In the genomic region with DNA sequence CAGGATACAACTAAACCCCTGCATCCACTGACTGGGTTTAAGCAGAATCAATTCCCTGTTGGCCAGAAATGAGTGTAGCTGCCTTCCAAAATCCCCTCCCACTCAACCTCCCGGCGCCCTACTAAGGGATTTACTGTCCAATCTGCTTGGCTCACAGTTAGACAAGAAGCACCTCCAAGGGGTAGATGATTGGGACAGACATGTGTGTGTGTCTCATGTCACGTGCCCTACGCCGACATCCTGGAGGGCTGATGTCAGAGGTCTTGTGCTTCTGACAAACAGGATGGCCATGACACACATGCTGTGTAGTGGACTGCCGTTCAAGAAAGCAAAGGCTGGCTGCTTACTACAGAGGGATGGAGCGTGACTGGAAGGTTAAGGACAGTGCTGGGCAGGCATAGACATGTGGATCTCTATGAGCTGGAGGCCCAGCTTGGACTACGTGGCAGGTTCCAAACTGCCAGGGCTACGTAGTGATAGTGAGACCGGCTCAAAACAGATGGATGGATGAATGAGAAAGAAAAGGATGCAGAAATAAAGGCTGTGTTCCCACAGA, we compare ENCODE assay signal across 15 mouse cellular contexts.
"Had no signal": no experiment of that assay in that cellular context is flagged by ENCODE, and none has a peak within 500 bp of the region (broad histone marks: within the 10 kb centered on the region; RNA-seq: fewer than 3 reads in every experiment).

No protein-coding gene starts in this region.

- H3K4me3 ChIP-seq: left cerebral cortex, adult 2 months; limb, embryonic 12.5 days; liver, embryonic 13.5 days; midbrain, embryonic 10.5 days; midbrain, embryonic 15.5 days; neural tube, embryonic 12.5 days had no signal

- H3K9ac ChIP-seq: limb, embryonic 12.5 days; liver, embryonic 13.5 days; liver, postnatal 0 days; midbrain, embryonic 15.5 days; neural tube, embryonic 12.5 days had no signal

- H3K4me1 ChIP-seq: limb, embryonic 12.5 days; liver, embryonic 13.5 days; midbrain, embryonic 15.5 days; neural tube, embryonic 12.5 days had no signal

- H3K27ac ChIP-seq: left cerebral cortex, adult 2 months; limb, embryonic 12.5 days; liver, embryonic 13.5 days; midbrain, embryonic 10.5 days; midbrain, embryonic 15.5 days; neural tube, embryonic 12.5 days had no signal

- H3K9me3 ChIP-seq: limb, embryonic 12.5 days; liver, embryonic 13.5 days; midbrain, embryonic 10.5 days; midbrain, embryonic 15.5 days; neural tube, embryonic 12.5 days had no signal

- H3K36me3 ChIP-seq: limb, embryonic 12.5 days; liver, embryonic 13.5 days; midbrain, embryonic 10.5 days; midbrain, embryonic 15.5 days; neural tube, embryonic 12.5 days had no signal

- DNase-seq: kidney, adult 8-10 months; kidney, postnatal 25 days; liver; liver, embryonic 13.5 days; liver, postnatal 0 days; lung, postnatal 36 days; right cerebral cortex, postnatal 4 days; spleen, adult 18-20 months; thymus, adult 2 months; thymus, postnatal 25 days had no signal

- H3K4me2 ChIP-seq: limb, embryonic 12.5 days; liver, embryonic 13.5 days; midbrain, embryonic 15.5 days; neural tube, embryonic 12.5 days had no signal

- ATAC-seq: liver, postnatal 0 days; midbrain, embryonic 15.5 days had no signal

- H3K27me3 ChIP-seq: limb, embryonic 12.5 days; liver, embryonic 13.5 days; midbrain, embryonic 15.5 days; neural tube, embryonic 12.5 days had no signal
